Mouse (Mus musculus): Measurements from ENCODE around the gene Hivep2.

Hivep2 gene

GRCm38 (mm10) chr10:14047661-14048060 lies 81.8 kb downstream of the Hivep2 start:
- DNase-seq (ENCODE audit: extremely low read depth, low read depth), result no peak

GRCm38 (mm10) chr10:14048322-14048915 lies 82.5 kb downstream of the Hivep2 start:
- no peak for DNase-seq (ENCODE audit: extremely low read depth, low read depth)

GRCm38 (mm10) chr10:14048916-14049445 lies 83.1 kb downstream of the Hivep2 start:
- DNase-seq (ENCODE audit: extremely low read depth, low read depth), result no peak

- DNase-seq (ENCODE audit: extremely low read depth, low read depth), result no peak
Observed at GRCm38 (mm10) chr10:14049686-14050085, 83.8 kb downstream of the Hivep2 start.

- no peak for DNase-seq (ENCODE audit: extremely low read depth, low read depth)
Observed at GRCm38 (mm10) chr10:14050586-14050985, 84.7 kb downstream of the Hivep2 start.

- DNase-seq (ENCODE audit: extremely low read depth, low read depth), result no peak
Observed at GRCm38 (mm10) chr10:14052109-14052689, 86.3 kb downstream of the Hivep2 start.

- DNase-seq (ENCODE audit: extremely low read depth, low read depth), result no peak
Observed at GRCm38 (mm10) chr10:14054860-14055259, 89.0 kb downstream of the Hivep2 start.

GRCm38 (mm10) chr10:14055533-14055981 lies 89.7 kb downstream of the Hivep2 start:
- no peak for DNase-seq (ENCODE audit: extremely low read depth, low read depth)

GRCm38 (mm10) chr10:14056057-14056456 lies 90.2 kb downstream of the Hivep2 start:
- no peak for DNase-seq (ENCODE audit: extremely low read depth, low read depth)

GRCm38 (mm10) chr10:14056584-14057451 lies 90.9 kb downstream of the Hivep2 start:
- no peak for DNase-seq (ENCODE audit: extremely low read depth, low read depth)

GRCm38 (mm10) chr10:14057841-14058605 lies 92.1 kb downstream of the Hivep2 start:
- DNase-seq (ENCODE audit: extremely low read depth, low read depth), result no peak

GRCm38 (mm10) chr10:14058742-14059141 lies 92.9 kb downstream of the Hivep2 start:
- no peak for DNase-seq (ENCODE audit: extremely low read depth, low read depth)

GRCm38 (mm10) chr10:14059581-14059980 lies 93.7 kb downstream of the Hivep2 start:
- no peak for DNase-seq (ENCODE audit: extremely low read depth, low read depth)

- DNase-seq (ENCODE audit: extremely low read depth, low read depth), result no peak
Observed at GRCm38 (mm10) chr10:14060302-14060701, 94.4 kb downstream of the Hivep2 start.

- no peak for DNase-seq (ENCODE audit: extremely low read depth, low read depth)
Observed at GRCm38 (mm10) chr10:14063226-14063625, 97.4 kb downstream of the Hivep2 start.

- DNase-seq (ENCODE audit: extremely low read depth, low read depth), result no peak
Observed at GRCm38 (mm10) chr10:14064759-14065395, 99.0 kb downstream of the Hivep2 start.

- no peak for DNase-seq (ENCODE audit: extremely low read depth, low read depth)
Observed at GRCm38 (mm10) chr10:14067802-14068201, 101.9 kb downstream of the Hivep2 start.

- no peak for DNase-seq (ENCODE audit: extremely low read depth, low read depth)
Observed at GRCm38 (mm10) chr10:14070498-14071079, 104.7 kb downstream of the Hivep2 start.

GRCm38 (mm10) chr10:14072504-14072903 lies 106.6 kb downstream of the Hivep2 start:
- no peak for DNase-seq (ENCODE audit: extremely low read depth, low read depth)

GRCm38 (mm10) chr10:14075767-14076166 lies 109.9 kb downstream of the Hivep2 start:
- no peak for DNase-seq (ENCODE audit: extremely low read depth, low read depth)
